Mouse (Mus musculus): ENCODE results near the gene Nhsl2. TPM values are rescaled to one million over a fixed set of nuclear protein-coding genes. Genes with fewer than 3 reads are reported as not detected.

Nhsl2 gene
- polyA plus RNA-seq, 1 experiment from 2014 or later: 1.1 TPM

DNA sequence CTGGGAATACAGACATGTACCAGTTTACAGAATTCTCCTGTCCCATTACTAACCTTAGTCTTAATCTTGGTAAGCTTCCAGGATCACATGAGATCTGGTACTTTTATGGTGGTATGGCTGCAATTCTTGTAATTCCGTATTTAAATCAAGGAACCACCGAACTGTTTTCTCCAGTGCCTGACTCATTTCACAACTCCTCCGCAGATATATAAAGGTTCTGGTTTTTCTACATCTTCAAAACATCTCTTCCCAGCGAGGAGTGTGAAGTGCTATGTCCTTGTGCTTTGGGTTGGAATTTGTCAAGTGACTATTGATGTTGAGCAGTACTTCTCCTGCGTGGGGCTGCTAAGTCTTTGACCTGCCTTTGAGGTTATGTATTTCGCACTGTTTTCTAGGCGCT is 44.6 kb downstream of the Nhsl2 start:
- Histone ChIP-seq H3K36me3 (replicated peaks; ENCODE audit: insufficient read depth, low read length) (no peaks in the 10 kb centered on the region), H3K4me1 (ENCODE audit: insufficient read depth) (no peaks in the 10 kb centered on the region), H3K27ac (ENCODE audit: low read depth) (no peak overlapping the region), H3K4me3 (ENCODE audit: low read depth, low read length) (no peak overlapping the region), H3K4me2 (ENCODE audit: low read depth, low read length) (no peak overlapping the region), H3K9me3 (ENCODE audit: low read length) (no peaks in the 10 kb centered on the region), H3K27me3 (ENCODE audit: insufficient read depth, low read length) (no peaks in the 10 kb centered on the region), H3K9ac (replicated peaks) (no peak overlapping the region)
- no peak for DNase-seq
- WGBS (ENCODE audit: insufficient replicate concordance): 78% methylated on average over 7 of the region's 7 CpGs
- no peak for TF ChIP-seq EP300 (IDR thresholded peaks at IDR 0.05; ENCODE audit: low read depth)
- no peak for TF ChIP-seq CTCF (IDR thresholded peaks at IDR 0.05; ENCODE audit: low read depth)
- ATAC-seq: no peak

GRCm38 (mm10) chrX:101898341-101898740 is 49.2 kb downstream of the Nhsl2 start:
- 37% methylated on average over 4 of the region's 4 CpGs for WGBS (ENCODE audit: insufficient replicate concordance)
- Histone ChIP-seq H3K4me3 (ENCODE audit: low read depth, low read length) (no peak overlapping the region), H3K27me3 (ENCODE audit: insufficient read depth, low read length) (no peaks in the 10 kb centered on the region), H3K4me2 (ENCODE audit: low read depth, low read length) (no peak overlapping the region), H3K9ac (replicated peaks) (no peak overlapping the region), H3K27ac (ENCODE audit: low read depth) (no peak overlapping the region), H3K36me3 (replicated peaks; ENCODE audit: insufficient read depth, low read length) (no peaks in the 10 kb centered on the region), H3K9me3 (ENCODE audit: low read length) (no peaks in the 10 kb centered on the region), H3K4me1 (ENCODE audit: insufficient read depth) (no peaks in the 10 kb centered on the region)
- DNase-seq (no peak), ATAC-seq (no peak)
- TF ChIP-seq EP300 (IDR thresholded peaks at IDR 0.05; ENCODE audit: low read depth) (no peak), CTCF (IDR thresholded peaks at IDR 0.05; ENCODE audit: low read depth) (no peak)

DNA sequence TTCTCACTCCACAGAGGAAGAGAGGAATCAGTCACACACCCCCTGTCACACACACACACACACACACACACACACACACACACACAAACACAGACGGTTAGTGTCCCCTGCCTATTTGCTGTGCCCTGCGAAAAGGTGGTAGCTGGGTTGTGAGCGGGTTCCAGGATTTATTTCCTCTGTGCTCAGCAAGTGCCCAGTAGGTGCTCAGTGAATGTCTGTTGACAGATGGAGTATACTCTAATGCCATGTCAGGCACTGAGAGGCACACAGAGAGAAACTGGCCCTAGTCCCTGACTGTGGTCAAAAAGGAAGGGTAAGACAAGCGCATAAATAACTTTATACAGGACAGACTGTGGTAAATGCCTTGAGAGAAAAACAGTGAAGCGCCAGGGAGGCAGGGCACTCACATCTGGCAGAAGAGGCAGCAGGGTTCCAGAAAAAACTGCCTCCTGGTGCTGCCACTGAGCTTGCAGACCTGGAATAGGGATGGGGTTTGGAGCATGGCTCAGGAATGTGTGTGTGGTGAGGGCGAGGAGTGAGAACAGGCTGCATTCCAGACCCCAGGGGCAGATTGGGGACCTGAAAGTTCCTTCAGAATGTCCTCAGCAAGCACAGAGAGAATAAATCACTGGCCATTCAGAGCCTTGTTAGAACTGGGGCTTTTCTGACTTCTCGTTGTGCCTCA is 52.8 kb downstream of the Nhsl2 start:
- H3K4me2 ChIP-seq (ENCODE audit: low read depth, low read length): no peak overlapping the region
- H3K36me3 ChIP-seq (replicated peaks; ENCODE audit: insufficient read depth, low read length): no peaks in the 10 kb centered on the region
- TF ChIP-seq CTCF (IDR thresholded peaks at IDR 0.05; ENCODE audit: low read depth) (no peak), EP300 (IDR thresholded peaks at IDR 0.05; ENCODE audit: low read depth) (no peak)
- no peak overlapping the region for H3K4me3 ChIP-seq (ENCODE audit: low read depth, low read length)
- H3K27ac ChIP-seq (ENCODE audit: low read depth): no peak overlapping the region
- no peaks in the 10 kb centered on the region for H3K9me3 ChIP-seq (ENCODE audit: low read length)
- DNase-seq (no peak), ATAC-seq (no peak)
- no peaks in the 10 kb centered on the region for H3K4me1 ChIP-seq (ENCODE audit: insufficient read depth)
- WGBS (ENCODE audit: insufficient replicate concordance): 73% methylated on average over 6 of the region's 7 CpGs
- H3K9ac ChIP-seq (replicated peaks): no peak overlapping the region
- no peaks in the 10 kb centered on the region for H3K27me3 ChIP-seq (ENCODE audit: insufficient read depth, low read length)

DNA sequence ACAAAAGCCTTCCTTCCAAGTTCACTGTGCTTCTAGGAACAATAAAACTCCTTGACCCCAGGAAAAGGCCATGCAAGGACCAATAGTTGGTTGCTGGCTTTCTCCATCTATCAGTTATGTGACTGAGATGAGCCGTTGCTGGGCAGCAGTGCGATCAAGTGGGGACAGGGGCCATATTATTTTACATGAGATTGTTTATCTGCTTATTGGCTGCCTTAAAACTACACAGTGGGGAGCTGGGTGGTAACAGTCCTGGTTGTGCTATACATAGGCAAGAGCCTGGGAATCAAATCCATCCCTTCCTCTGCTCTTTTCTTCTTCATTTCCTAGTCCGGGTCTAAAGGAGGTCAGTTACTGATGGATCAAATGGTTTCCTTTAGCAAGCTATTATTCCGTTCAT is 53.4 kb downstream of the Nhsl2 start:
- TF ChIP-seq EP300 (IDR thresholded peaks at IDR 0.05; ENCODE audit: low read depth): no peak
- no peak for TF ChIP-seq CTCF (IDR thresholded peaks at IDR 0.05; ENCODE audit: low read depth)
- Histone ChIP-seq H3K27ac (ENCODE audit: low read depth) (no peak overlapping the region), H3K36me3 (replicated peaks; ENCODE audit: insufficient read depth, low read length) (no peaks in the 10 kb centered on the region), H3K4me1 (ENCODE audit: insufficient read depth) (no peaks in the 10 kb centered on the region), H3K27me3 (ENCODE audit: insufficient read depth, low read length) (no peaks in the 10 kb centered on the region), H3K9me3 (ENCODE audit: low read length) (no peaks in the 10 kb centered on the region), H3K9ac (replicated peaks) (no peak overlapping the region), H3K4me3 (ENCODE audit: low read depth, low read length) (no peak overlapping the region), H3K4me2 (ENCODE audit: low read depth, low read length) (no peak overlapping the region)
- no peak for ATAC-seq
- no peak for DNase-seq
- WGBS (ENCODE audit: insufficient replicate concordance): 82% methylated on average over 4 of the region's 4 CpGs

DNA sequence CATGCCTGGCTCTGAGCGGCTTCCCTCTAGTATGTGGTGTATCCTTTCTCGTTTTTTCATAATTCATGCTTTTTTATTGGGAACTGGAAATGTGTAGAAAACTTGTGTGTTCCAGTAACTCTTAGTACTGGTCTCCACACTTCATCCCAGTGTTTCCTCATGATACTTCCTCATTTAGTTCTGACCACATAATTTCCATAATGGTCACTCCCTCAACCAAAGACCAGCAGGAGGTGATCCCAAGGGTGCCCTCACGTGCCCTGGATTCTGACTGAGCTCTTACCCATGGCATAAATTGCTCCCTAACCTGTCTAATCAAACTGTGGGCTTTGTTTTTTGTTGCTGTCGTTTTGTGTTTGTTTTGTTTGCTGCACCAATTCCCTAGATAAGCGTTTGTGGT is 58.1 kb downstream of the Nhsl2 start:
- 35% methylated on average over 5 of the region's 5 CpGs for WGBS (ENCODE audit: insufficient replicate concordance)
- Histone ChIP-seq H3K4me3 (ENCODE audit: low read depth, low read length) (no peak overlapping the region), H3K27ac (ENCODE audit: low read depth) (no peak overlapping the region), H3K4me1 (ENCODE audit: insufficient read depth) (no peaks in the 10 kb centered on the region), H3K36me3 (replicated peaks; ENCODE audit: insufficient read depth, low read length) (no peaks in the 10 kb centered on the region), H3K9ac (replicated peaks) (no peak overlapping the region), H3K27me3 (ENCODE audit: insufficient read depth, low read length) (peaks cover 3% of the 10 kb centered on the region; the same call in 1 of the 2 replicates), H3K9me3 (ENCODE audit: low read length) (no peaks in the 10 kb centered on the region), H3K4me2 (ENCODE audit: low read depth, low read length) (no peak overlapping the region)
- DNase-seq (no peak), ATAC-seq (no peak)
- TF ChIP-seq CTCF (IDR thresholded peaks at IDR 0.05; ENCODE audit: low read depth): no peak
- TF ChIP-seq EP300 (IDR thresholded peaks at IDR 0.05; ENCODE audit: low read depth): no peak

DNA sequence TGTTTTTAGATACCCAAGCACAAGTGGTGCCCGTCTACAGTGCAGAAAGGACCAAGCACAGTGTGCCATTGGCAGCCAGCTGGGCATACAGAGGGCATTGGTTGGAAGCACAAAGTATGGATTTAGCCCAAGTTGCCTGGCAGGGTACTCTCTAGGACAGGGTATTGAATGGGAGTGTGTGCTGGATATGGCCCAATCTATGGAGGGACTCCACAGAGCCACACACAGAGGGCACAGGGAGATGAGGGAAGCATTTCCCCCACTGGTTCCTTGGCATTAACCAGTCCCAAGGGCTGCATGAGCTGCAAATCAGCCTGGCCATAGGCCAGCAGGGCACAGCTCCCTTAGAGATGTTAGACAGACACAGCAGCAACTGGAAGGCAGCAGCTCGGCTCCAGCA is 79.9 kb downstream of the Nhsl2 start:
- ATAC-seq (no peak), DNase-seq (no peak)
- Histone ChIP-seq H3K9me3 (ENCODE audit: low read length) (no peaks in the 10 kb centered on the region), H3K27ac (ENCODE audit: low read depth) (no peak overlapping the region), H3K4me1 (ENCODE audit: insufficient read depth) (no peaks in the 10 kb centered on the region), H3K27me3 (ENCODE audit: insufficient read depth, low read length) (no peaks in the 10 kb centered on the region), H3K36me3 (replicated peaks; ENCODE audit: insufficient read depth, low read length) (no peaks in the 10 kb centered on the region), H3K4me3 (ENCODE audit: low read depth, low read length) (no peak overlapping the region), H3K9ac (replicated peaks) (no peak overlapping the region), H3K4me2 (ENCODE audit: low read depth, low read length) (no peak overlapping the region)
- WGBS (ENCODE audit: insufficient replicate concordance): 85% methylated on average over 2 of the region's 2 CpGs
- TF ChIP-seq CTCF (IDR thresholded peaks at IDR 0.05; ENCODE audit: low read depth) (no peak), EP300 (IDR thresholded peaks at IDR 0.05; ENCODE audit: low read depth) (no peak)

All from liver, postnatal 0 days (tissue).